Mouse (Mus musculus) natural killer cell, adult 2 months (primary cell): ENCODE measurements at regions not wholly inside any gene's neighbourhood (a gene's known extent, or its start where the extent isn't known, plus 50 kb on each side); places are given as distances from the start of the nearest gene placed in this dataset.

Experiments
- DNase-seq, 2 experiments: peaks; one replicate each; pipeline ENCODE4 v3.0.0; 2022; ENCODE audit warnings: low spot score in 2 of 2

DNA sequence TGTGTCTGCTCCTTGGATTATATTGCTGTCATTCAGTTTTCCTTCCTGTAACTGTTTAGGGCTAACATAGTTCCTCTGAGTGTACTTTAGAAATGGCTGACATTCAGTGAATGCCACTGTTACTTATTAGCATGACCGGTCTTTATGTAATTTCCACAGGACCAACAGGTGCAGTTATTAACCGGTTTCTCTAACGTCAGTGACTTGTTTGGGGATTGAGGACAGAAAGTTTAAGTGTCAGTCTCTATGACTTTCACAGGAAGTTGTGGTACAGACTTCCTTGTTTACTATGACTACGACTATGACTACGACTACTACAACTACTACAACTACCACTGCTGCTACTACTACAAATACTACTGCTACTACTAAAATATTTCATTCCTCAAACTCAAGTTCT is 170.4 kb upstream of the Ptger4 start:
- peak; percentile 55 to 59 for DNase-seq

DNA sequence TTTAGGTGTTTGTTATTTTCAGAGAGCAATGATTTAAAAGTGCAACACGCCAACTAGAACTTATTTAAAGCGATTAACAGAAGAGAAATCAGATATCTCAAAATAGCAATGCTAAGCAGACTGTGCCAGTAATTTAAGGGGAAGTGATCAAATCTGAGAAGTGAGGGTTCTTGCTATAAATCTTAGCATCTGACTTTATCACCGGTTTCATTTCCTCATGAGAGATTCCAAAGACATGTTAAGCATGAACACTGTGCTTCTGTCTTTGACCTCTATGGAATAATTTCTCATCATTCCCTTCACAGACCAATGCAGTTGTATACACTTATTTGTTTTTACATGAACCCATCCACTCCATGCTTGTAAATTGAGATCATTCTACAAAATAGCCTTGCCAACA is 172.0 kb upstream of the Ptger4 start:
- peak in 1 of 2 experiments; percentile 5 for DNase-seq

DNA sequence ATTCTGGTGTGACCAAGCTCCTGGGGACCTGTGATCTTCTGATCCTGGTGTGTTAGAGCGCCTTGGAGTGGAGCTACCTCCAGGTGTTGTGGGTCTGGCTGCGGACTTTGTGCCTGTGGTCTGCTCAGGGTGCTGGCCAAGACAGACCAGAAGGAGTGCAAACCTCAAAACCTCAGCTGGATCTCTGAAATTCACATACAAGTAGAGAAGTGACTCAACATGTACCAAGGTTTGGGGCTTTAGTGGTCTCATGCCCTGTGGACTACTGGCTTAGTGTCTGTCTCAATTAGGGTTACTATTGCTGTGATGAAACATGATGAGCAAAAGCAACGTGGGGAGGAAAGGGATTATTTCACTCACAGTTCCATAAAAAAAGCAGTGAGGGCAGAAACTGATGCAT is 182.7 kb upstream of the Ptger4 start:
- DNase-seq, result peak in 1 of 2 experiments; percentile 29

DNA sequence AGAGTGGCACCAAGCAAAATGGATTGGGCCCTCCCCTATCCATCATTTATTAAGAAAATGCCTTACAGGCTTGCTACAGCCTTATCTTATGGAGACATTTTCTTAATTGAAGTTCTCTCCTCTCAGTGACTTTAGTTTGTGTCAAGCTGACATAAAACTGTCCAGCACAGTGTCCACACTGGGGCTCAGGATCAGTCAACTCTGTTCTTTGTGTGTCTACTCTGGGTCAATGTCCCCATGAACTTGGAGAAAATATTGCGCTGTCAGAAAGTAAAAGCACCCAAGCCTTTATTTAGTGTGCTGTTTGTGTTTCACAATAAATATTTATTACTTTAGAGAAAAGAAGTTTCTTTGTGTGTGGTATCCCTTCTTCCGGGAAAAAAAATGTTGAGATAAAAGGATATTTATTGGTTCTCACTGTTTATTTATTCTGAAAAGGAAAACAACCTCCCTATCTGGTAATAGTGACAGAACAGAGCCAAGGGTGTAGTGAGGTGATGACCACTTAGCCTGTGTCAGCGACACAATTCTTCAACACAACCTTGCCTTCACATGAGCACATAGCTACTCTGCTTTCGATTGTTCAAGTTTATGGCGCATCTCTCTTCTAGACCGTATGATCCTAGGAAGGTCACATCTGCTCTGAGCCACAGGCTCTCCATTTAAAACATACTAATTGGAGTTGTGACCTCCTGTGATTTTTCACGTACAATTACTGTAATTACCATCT is 183.5 kb upstream of the Ptger4 start:
- no peak for DNase-seq

DNA sequence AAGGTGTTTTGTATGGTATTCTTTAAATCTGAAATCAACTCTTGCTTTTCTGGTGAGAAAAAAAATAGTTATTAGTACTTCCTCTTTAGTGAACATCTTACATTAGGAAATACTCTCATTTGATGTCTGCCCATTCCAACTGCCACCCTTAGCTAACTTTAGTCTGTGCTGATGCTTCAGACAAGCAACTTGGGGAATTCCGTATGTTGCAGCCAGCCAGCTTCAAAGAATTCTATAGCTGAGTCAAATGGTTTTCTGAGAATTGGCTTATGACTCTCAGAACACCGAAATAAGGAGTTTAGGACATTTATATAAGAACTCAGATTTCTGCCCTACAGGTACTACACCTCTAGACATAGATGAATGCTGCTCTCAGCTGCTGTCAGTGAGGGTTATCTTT is 188.0 kb upstream of the Ptger4 start:
- no peak for DNase-seq

DNA sequence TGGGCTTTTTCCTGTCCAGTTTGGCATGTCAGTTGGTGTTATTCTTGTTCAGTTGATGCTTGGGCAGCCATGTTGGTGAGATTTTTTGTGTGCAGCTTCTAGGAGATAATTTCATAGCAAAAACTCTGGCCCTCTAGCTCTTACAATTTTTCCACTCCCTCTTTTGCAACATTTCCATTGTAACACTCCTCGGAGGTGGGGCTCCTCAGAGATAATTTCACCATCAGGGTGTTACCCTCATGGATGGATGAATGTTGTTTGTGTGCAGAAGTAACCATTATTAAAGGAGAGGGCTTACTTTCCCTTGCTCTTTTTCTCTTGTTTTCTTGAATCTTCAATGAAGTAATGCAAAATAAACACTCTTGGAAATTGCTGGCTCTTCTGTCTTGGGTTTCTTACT is 193.0 kb upstream of the Ptger4 start:
- no peak for DNase-seq

DNA sequence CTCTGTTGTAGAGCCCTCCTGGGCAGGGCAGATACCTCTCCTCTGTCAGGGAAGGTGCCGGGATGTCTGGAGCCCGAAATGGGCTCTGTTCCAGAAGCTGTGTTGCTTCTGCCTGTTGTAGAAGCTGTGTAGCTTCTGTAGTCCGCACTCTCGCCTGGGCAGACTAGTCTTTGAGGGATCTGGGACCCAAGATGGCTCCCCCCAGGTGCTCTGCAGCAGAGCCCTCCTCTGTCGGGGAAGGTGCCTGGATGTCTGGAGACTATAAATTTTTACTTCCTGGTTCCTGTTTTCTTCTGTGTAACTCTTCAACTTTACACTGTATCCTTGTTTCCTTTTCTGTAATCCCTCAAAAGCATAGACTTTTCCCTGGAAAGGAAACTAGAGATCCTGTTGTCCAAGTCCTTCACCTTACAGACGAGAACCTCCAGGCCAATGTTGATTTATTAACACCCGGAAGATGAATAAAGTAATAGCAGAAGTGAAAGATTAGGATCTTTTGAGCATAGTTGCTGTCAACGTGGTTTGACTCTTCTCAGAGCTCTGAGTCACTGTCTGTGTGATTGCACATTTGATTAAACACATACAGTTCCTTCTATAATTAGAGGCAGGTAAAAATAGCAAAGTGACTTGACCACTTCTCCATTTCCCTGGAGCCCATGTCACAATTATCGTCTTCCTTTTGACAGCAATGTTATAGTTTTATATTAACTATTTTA is 202.2 kb upstream of the Ptger4 start:
- DNase-seq, result peak; percentile 62 to 63

DNA sequence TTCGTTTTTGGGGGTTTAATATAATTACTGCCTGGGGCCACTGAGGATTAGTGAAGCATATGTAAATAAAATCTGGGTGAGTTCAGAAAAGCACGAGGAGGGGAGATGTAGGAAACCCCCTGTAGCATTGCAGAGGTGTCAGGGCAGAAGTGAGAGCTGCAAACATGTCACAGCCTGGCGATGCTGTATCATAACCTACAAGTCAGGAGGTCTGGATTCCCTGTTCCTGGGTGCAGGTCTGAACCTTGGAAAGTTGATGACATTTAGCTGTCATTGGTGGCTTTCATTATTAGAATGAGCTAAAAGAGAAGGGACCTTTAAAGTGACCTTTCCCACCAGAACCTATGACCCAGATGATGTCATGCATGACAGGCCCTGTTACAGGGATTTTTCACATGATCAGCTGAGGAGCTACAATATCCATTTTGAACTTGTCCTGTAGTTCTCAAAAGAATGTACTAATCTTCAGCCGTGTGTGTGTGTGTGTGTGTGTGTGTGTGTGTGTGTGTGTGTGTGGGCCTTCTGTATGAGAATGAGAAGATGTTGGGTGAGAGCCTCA is 202.8 kb upstream of the Ptger4 start:
- peak; percentile 70 to 78 for DNase-seq

DNA sequence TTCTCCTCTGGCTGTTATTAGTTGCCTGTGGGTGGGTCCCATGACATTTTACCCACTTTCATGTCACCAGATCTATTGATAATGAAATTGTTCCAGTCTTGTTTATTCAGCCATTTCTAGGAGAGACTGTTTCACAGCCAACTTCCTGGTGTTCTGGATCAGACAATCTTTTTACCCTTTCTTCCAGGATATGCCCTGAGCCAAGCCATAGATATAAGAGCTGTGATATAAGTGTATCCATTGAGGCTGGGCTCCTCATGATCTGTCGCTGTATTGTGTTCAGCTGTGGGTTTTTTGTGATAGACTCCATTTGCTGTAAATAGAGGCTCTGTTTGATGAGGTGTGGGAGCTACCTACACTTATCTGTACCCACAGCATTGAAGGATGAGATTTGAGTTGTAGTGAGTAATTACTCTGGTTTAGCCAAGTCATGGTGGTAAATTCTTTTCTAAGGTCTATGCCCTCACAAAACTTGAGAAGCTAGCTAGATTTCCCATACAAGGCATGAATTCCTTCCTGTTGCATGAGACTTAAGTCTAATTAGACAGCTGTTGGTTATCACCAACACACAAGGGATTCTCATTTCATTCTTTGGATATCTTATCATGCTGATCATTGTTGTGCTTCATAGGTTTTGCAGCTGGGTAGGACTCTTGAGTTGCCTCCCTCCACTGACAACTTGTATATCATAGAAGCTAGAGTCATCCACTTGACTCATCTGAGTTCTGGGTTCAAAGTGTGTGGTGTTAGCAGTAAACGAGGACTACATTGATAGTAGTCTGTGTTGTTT is 203.9 kb upstream of the Ptger4 start:
- DNase-seq, result no peak

DNA sequence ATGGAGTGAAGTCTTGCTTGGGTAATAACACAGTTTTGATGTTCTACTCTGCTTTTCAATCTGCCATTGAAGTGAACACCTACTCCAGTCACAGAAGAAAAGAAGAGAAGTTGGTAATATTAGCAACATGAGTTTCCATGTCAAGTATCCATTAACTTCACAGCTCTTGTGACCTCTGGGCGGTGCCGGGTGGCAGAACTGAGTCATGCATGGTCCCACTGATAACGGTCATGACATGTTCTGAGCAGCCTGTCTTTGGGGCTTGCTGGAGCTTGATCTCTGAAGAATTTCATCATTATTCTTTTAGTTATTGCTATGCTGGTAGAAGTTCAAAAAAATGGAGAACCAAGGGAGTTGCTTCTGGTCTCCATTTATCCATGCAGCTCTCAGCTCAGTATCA is 215.1 kb upstream of the Ptger4 start:
- DNase-seq, result peak; percentile 5 to 36

DNA sequence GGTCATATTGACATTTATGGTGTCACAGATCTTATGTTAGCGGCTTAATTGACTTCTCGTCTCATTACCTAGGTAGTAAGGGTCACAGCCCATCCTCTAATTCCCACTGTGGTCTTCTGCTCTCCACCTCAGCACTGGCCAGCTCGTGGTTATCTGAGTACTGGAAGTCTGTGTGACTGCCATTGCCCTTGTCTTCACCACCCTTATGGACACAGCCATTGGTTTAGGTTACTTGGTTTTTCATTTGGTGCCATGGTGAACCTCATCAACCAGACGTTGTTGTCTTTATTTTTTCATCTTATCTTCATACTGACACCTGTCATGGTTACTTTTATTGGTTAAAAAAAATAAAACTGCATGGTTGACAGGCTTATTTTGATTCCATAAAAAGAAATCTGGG is 215.6 kb upstream of the Ptger4 start:
- no peak for DNase-seq

DNA sequence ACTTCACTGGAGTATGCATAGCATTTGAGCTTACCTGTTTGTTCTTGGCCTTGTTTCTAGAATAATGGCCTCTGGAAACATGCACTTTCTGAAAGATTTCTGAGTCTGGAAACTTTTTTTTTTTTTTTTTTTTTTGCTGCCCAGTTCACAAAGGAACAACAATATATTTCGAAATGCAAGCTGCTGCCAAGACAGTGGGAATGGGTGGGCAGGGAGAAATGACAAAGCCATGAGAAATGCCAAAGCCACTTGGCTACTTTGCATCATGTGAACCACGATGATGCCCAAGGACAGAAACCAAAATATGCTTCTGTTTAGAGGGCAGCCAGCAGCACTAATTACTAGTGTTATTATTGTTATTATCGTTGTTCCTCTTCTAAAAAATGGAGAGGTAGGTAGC is 218.7 kb upstream of the Ptger4 start:
- no peak for DNase-seq

DNA sequence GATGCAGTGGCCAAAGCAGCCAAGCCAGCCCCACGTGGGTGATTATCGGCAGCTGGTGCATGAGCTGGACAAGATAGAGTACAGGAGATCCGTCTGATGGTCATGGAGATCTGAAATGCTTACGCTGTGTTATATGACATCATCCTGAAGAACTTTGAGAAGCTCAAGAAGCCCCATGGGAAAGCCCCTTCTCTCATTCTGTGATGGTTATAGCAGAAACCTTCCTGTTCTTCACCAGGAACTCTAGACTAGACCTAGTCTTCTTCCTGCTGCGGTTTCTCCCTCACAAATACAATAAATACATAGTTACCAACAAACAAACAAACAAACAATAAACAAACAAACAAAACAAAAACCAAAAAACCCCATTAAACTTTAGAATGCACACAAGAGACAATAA is 220.7 kb upstream of the Ptger4 start:
- no peak for DNase-seq

DNA sequence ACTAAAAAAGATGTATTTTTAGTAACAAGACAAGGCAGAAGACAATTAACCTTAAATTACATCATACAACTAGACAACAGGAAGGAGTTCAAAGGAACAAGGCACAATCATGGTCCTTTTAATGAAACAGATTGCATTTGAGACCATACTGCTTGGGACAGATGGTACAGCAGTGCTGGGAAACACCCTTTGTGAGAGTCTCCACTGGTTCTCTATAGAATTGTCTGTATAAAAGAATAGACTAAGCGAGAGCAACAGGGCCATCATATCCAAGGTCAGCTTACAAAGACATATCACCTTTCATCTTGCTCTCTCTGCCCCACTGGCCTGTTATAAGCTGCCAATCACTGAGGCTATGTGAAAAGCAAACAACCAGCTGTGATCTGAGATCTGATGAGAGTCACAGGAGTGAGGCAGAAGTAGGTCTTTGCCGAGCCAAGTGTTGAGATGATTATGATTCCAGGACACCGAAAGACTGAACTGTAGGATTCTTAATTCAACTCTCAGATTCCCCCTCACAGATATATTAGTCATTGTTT is 224.6 kb upstream of the Ptger4 start:
- no peak for DNase-seq

DNA sequence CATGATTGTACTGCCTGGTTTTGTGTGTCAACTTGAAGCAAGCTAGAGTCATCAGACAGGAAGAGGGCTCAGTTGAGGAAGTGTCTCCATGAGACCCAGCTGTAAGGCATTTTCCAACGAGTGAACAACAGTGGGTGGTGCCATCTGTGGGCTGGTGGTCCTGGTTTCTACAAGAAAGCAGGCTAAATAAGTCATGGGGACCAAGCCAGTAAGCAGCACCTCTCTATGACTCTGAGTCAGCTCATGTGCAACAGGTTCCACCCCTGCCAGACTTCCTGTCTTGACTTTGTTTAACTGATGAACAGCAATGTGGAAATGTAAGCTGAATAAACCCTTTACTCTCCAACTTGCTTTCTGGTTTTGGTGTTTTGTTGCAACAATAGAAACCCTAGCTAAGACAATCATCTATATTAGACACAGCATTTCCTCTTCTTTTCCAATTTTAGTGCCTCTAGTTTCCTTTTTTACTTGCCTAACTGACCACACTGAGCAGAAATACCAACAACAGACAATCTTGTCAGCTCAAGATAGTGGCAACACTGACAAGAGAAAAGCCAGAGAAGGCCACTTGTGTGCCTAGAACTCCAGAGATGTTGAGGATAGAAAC is 231.5 kb upstream of the Ptger4 start:
- DNase-seq, result no peak

DNA sequence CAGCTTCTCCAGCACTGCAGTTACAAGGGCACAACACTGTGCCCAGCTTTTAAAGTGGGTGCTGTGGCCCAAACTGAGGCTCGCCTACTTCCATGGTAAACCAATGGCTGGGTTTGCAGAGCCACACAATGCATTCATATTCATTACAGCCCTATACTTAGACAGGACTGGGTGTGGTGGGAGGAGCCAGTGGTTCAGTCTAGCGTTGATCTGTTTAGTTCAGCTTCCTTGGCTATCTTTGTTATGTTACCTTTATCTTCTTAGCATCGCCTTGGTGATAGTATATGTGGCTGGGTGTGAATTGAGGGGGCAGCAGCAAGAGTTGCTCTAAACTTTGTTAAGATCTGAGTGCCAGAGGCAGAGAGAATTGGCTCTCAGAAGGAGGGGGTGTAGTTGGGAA is 249.3 kb upstream of the Ptger4 start:
- no peak for DNase-seq

DNA sequence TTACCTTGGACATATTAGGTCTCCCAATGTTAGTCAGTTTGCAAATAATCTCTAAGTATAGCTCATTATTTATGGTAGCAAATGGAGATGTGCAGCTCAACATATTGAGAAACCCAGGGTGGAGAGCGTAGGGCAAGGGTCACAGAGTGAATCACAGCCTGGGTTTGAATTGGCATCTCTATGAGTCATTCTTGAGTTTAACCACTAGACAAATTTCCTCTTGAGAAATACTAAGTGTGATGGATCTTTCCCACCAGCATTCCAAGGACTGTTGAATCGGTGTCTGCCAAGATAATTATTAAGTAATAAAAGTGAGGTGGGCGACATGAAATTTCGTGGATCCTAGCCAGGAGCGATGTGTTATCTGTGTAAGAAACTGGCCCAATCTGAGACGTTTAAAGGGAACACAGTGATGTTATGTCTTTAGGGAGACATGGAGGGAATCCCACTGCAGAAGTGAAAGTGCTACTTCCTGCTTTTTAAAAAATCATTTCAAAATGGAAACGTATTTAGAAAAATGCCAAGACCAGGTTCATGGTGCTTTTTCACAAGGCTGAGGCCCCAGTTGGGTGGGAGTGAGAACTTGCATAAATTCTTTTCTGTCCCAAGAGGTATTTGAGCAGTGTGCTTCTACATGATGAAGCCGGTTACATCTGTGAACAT is 251.3 kb upstream of the Ptger4 start:
- no peak for DNase-seq

DNA sequence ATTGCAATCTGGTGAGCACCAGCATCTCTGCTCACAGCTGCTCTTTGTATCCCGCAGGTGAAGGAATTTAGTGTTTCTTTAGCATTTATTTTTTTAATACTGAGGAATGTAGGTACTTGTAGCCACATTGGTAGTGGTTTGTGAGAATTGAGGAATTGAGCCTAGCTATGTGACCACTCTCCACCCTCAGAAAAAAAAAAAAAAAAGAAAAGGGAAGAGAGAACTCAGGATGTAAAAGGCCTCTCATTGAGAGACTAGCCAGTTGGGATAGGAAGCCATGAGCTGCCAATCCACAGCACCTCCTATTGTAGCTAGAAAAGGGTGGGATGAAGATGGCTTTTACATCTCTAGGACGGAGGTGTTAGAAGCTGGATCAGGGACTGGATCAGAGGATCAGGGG is 252.0 kb upstream of the Ptger4 start:
- no peak for DNase-seq

DNA sequence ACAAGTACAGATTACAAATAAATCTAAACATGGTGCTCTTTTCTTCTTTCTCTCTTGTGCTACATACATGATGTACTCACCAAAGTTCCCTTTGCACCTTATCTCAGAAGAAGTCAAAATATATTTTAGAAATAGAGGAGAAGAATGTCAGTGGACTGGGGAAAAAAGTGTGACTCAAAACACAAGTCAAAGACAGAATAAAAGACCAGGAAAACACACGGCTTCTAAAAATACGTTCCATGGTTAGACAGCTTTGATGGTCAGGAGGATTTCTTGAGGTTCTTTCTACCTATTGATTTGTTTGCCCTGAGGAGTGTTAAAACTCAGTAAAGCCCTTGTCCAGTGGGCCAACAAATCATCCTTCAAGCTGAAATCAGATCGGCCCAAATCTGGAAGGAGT is 260.5 kb upstream of the Ptger4 start:
- DNase-seq, result no peak

DNA sequence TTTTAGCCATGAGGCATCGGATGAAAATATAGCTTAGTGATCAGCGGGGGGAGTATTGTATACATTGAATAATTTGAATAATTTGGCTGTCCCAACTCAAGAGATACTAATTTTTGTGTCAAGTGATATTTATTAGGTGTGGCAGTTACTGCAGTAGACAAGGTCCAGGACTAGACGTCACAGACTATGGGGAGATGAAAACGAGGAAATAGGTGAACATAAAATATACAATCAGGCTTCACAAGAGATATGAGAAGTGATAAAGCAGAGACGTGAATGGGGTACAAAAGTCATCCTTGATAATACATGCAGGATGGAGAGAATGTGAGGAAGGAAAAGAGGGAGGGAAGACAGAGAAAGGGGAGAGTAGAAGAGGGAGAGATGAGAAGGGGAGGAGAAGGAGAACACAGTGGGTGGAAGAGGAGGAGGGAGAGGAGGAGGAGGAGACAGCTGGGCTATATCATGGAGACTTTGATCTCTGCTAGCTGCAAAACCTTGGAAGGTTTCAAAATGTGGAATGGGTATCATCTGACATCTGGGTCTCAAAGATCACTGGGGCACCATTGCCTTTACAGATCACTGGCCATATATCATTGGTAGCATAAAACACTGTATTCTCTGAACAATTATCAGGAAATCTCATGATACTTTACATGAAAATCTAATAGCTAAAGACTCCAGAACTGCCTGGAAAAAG is 263.0 kb upstream of the Ptger4 start:
- no peak for DNase-seq

DNA sequence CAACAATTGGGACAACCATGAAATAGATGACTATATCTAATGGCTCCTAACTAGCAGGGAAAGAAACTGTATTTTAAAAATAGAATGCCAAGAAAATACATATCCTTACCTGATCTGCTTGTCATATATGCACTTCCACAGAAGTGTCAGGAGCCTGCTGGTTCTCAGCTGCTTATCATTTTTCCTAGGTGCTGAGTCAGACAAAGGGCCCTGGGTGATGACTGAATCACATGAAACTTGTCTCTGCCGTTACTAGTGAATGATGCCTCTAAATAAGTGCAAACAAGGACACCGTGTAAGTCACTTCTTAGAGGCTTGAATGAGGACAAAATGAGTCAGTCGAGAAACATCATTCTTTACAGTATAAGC is 263.5 kb upstream of the Ptger4 start:
- DNase-seq, result no peak
